8 mouse cellular contexts compared by ENCODE assay signal in genomic region chr2:174312118-174312647, GRCm38 (mm10). TPM values are rescaled to one million over a fixed set of nuclear protein-coding genes. Genes with fewer than 3 reads are reported as not detected.
DNase-seq lines count a peak whose midpoint lies in the region; ATAC-seq and TF ChIP-seq lines count a peak whose summit lies in the region.

No protein-coding gene starts in this region.

- H3K27me3 ChIP-seq in forebrain, postnatal 0 days (ENCODE audit: insufficient read depth, low read length), result no peaks in the 10 kb centered on the region; the same call in 1 of the 2 replicates
- no peaks in the 10 kb centered on the region for H3K27me3 ChIP-seq in hindbrain, postnatal 0 days (ENCODE audit: insufficient read depth, low read length)

- no peak overlapping the region for H3K4me3 ChIP-seq in forebrain, postnatal 0 days (ENCODE audit: low read depth, low read length)
- no peak overlapping the region for H3K4me3 ChIP-seq in hindbrain, postnatal 0 days (ENCODE audit: low read length)

- TF ChIP-seq CTCF in forebrain, postnatal 0 days (IDR thresholded peaks at IDR 0.05; ENCODE audit: low read depth), result peak; percentile 84
- TF ChIP-seq CTCF in hindbrain, postnatal 0 days (IDR thresholded peaks at IDR 0.05; ENCODE audit: low read depth), result peak; percentile 84

- no peaks in the 10 kb centered on the region for H3K9me3 ChIP-seq in forebrain, postnatal 0 days (ENCODE audit: low read length)
- H3K9me3 ChIP-seq in hindbrain, postnatal 0 days (ENCODE audit: low read length), result no peaks in the 10 kb centered on the region

- ATAC-seq in forebrain, postnatal 0 days, result peak; percentile 85
- peak; percentile 72 for ATAC-seq in hindbrain, postnatal 0 days

- H3K27ac ChIP-seq in forebrain, postnatal 0 days (ENCODE audit: low read depth, low read length), result no peak overlapping the region
- no peak overlapping the region for H3K27ac ChIP-seq in hindbrain, postnatal 0 days

- H3K36me3 ChIP-seq in forebrain, postnatal 0 days (ENCODE audit: insufficient read depth), result no peaks in the 10 kb centered on the region
- H3K36me3 ChIP-seq in hindbrain, postnatal 0 days (ENCODE audit: insufficient read depth, low read length), result no peaks in the 10 kb centered on the region

- H3K9ac ChIP-seq in forebrain, postnatal 0 days, result no peak overlapping the region
- H3K9ac ChIP-seq in hindbrain, postnatal 0 days (replicated peaks; ENCODE audit: low read length), result no peak overlapping the region

- peak; percentile 85 for DNase-seq in NIH3T3 (ENCODE audit: low read depth)
- DNase-seq in cerebellum, adult 8-10 months, result peak; percentile 67
- peak; percentile 87 for DNase-seq in forebrain, postnatal 0 days
- peak; percentile 89 for DNase-seq in hindbrain, postnatal 0 days (ENCODE audit: low spot score)
- peak; percentile 73 for DNase-seq in left cerebral cortex, adult 11 months (ENCODE audit: low spot score)
- peak; percentile 89 for DNase-seq in lung, postnatal 14 days
- DNase-seq in retina, embryonic 14.5 days (ENCODE audit: low spot score), result peak; percentile 85
- DNase-seq in thymus, postnatal 25 days, result peak; percentile 85

- H3K4me2 ChIP-seq in forebrain, postnatal 0 days (ENCODE audit: low read depth), result no peak overlapping the region
- no peak overlapping the region for H3K4me2 ChIP-seq in hindbrain, postnatal 0 days (ENCODE audit: low read depth, low read length)

- H3K4me1 ChIP-seq in forebrain, postnatal 0 days (ENCODE audit: insufficient read depth), result no peaks in the 10 kb centered on the region
- H3K4me1 ChIP-seq in hindbrain, postnatal 0 days (ENCODE audit: insufficient read depth, low read length), result no peaks in the 10 kb centered on the region

- 16% methylated on average over 4 of the region's 4 CpGs for WGBS in forebrain, postnatal 0 days
- 41% methylated on average over 4 of the region's 4 CpGs for WGBS in hindbrain, postnatal 0 days

RNA-seq across cellular contexts. Expression of gene Gnas, which starts 28.1 kb away (rescaled TPM):
- 1,201 and 1,512 TPM in 2 replicates for total RNA-seq in forebrain, postnatal 0 days (2014; rRNA removed)
- polyA plus RNA-seq in forebrain, postnatal 0 days (2015; fragmentation: Nextera tagmentation; extraction: Ambion mirVana), result 1,404 and 1,604 TPM in 2 replicates
- 1,738 and 1,782 TPM in 2 replicates for total RNA-seq in hindbrain, postnatal 0 days (2014; rRNA removed)
- 1,873 and 1,902 TPM in 2 replicates for polyA plus RNA-seq in hindbrain, postnatal 0 days (2015; fragmentation: Nextera tagmentation; extraction: Ambion mirVana)

RNA-seq across cellular contexts. Expression of gene Gm20721, which starts 34.3 kb away (rescaled TPM):
- total RNA-seq in forebrain, postnatal 0 days (2014; rRNA removed), result not detected in 2 replicates
- 8.6 and 10.5 TPM in 2 replicates for polyA plus RNA-seq in forebrain, postnatal 0 days (2015; fragmentation: Nextera tagmentation; extraction: Ambion mirVana)
- not detected in 2 replicates for total RNA-seq in hindbrain, postnatal 0 days (2014; rRNA removed)
- polyA plus RNA-seq in hindbrain, postnatal 0 days (2015; fragmentation: Nextera tagmentation; extraction: Ambion mirVana), result 13.4 and 19.4 TPM in 2 replicates
